Mouse (Mus musculus): ENCODE data around the gene Spib. TPM values are rescaled to one million over a fixed set of nuclear protein-coding genes. Genes with fewer than 3 reads are reported as not detected.

The Spib gene
- polyA plus RNA-seq (2014; fragmentation: Nextera tagmentation; extraction: Ambion mirVana) = 0.12 and 0.20 TPM in 2 replicates

DNA sequence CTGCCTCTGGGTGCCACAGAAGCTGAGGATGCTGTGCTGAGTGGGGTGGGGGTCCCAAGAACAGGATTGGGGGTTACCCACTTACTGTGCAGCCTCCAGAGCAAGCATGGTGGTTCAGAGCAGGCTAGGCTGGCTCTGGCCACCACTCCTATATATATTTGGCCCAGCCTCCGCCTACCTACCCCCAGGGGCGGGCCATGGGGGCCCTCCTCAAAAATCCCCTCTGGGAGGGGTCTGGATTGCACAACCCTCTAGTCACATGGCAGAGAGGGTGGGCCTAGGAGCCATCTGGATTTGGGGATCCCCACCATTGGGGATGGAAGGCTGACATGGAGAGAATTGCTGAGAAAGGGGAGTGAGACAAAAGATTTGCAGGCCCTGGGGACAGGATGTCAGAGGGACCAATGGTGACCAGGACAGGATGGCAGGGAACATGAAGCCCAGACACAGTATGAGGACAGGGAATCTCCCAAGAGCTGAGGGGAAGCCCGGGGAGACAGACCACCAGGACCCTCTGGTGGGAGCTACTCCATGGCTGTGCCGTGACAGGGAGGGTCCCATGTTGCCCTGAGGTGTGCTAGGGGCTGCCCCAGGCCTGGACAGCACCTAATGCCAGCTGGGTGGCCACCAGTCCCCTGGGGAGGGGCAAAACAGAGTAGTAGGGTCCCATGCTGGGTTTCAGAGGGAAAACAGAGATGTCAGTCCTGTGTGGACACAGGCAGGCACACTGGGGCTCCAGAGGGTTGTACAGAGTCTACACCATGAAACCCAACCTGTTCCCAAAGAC lies at the start of gene Spib:
Gene Spib (minus strand): TSS at position 126 of the 787 bp plus-strand sequence.
- no peak within 1 kb of the TSS for H3K4me2 ChIP-seq (ENCODE audit: low read length)
- H3K4me1 ChIP-seq (replicated peaks; ENCODE audit: control insufficient read depth, insufficient read depth, low read length) = 0 out of 2 replicates have a peak, but pooled peaks cover 3% of the 10 kb centered on the region
- 81% methylated on average over 4 of the region's 4 CpGs for WGBS
- H3K9ac ChIP-seq (ENCODE audit: low read length) = no peak within 1 kb of the TSS
- no peak within 1 kb of the TSS for H3K27ac ChIP-seq (ENCODE audit: low read depth)
- no peak within 1 kb of the TSS for H3K4me3 ChIP-seq (ENCODE audit: low read depth, low read length)
- no peak for DNase-seq (ENCODE audit: low spot score)
- peaks cover 44% of the 10 kb centered on the region for H3K36me3 ChIP-seq (ENCODE audit: control insufficient read depth, insufficient read depth, low read length)
- H3K9me3 ChIP-seq (ENCODE audit: control insufficient read depth, low read length) = no peaks in the 10 kb centered on the region
- no peak for ATAC-seq (replicated peaks; ENCODE audit: low FRiP score, low TSS enrichment, low read depth)
- peaks cover 3% of the 10 kb centered on the region; the same call in 1 of the 2 replicates for H3K27me3 ChIP-seq (replicated peaks; ENCODE audit: control insufficient read depth, insufficient read depth, low read length)

DNA sequence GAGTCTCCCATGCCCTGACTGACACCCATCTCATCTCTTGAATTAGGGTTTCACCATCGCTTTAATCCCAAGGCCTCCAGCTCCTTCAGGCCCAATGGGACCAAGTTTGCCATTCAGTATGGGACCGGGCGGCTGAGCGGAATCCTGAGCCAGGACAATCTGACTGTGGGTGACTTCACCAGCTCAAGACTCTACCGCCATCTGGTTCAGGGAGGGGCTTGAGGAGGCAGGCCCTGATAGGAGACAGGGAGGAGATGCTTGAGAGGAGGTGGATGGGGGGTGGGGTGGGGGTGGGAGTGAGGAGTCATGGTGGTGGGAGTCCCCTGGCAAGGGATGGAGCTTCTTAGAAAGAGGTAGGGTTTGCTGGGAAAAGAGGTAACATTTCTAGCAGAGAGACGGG lies 49.8 kb upstream of the Spib start:
- Histone ChIP-seq H3K36me3 (ENCODE audit: control insufficient read depth, insufficient read depth, low read length) (no peaks in the 10 kb centered on the region), H3K4me3 (ENCODE audit: low read depth, low read length) (no peak overlapping the region), H3K9ac (ENCODE audit: low read length) (no peak overlapping the region), H3K4me1 (replicated peaks; ENCODE audit: control insufficient read depth, insufficient read depth, low read length) (no peaks in the 10 kb centered on the region), H3K27ac (ENCODE audit: low read depth) (no peak overlapping the region), H3K9me3 (ENCODE audit: control insufficient read depth, low read length) (no peaks in the 10 kb centered on the region), H3K27me3 (replicated peaks; ENCODE audit: control insufficient read depth, insufficient read depth, low read length) (peaks cover 36% of the 10 kb centered on the region), H3K4me2 (ENCODE audit: low read length) (no peak overlapping the region)
- WGBS = 71% methylated on average over 6 of the region's 6 CpGs
- no peak for DNase-seq (ENCODE audit: low spot score)
- no peak for ATAC-seq (replicated peaks; ENCODE audit: low FRiP score, low TSS enrichment, low read depth)

DNA sequence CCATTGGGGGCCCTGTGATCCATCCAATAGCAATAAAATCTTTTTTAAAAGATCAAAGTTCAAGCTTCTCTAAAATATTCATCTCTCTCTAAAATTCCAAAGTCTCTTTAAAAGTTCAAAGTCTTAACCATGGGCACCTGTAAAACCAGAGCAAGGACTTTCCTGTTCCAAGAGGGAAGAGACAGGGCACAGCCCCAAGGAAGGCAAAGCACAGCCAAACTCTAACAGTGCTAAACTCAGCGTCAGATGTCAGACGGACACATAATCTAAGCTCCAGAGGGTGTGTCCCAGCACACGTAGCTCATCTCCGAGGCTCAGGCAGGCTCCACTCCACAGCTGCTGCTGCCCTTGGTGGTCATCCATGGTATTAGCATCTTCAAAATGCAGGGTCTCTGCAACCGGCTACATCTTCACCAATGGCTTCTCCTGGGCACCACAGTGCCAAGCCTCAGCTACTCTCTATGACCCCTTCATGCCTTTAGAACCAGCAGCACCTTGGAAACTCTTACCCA lies 44.5 kb upstream of the Spib start:
- Histone ChIP-seq H3K9me3 (ENCODE audit: control insufficient read depth, low read length) (no peaks in the 10 kb centered on the region), H3K9ac (ENCODE audit: low read length) (no peak overlapping the region), H3K27ac (ENCODE audit: low read depth) (no peak overlapping the region), H3K4me2 (ENCODE audit: low read length) (no peak overlapping the region), H3K4me1 (replicated peaks; ENCODE audit: control insufficient read depth, insufficient read depth, low read length) (no peaks in the 10 kb centered on the region), H3K27me3 (replicated peaks; ENCODE audit: control insufficient read depth, insufficient read depth, low read length) (peaks cover 9% of the 10 kb centered on the region), H3K4me3 (ENCODE audit: low read depth, low read length) (no peak overlapping the region), H3K36me3 (ENCODE audit: control insufficient read depth, insufficient read depth, low read length) (no peaks in the 10 kb centered on the region)
- ATAC-seq (replicated peaks; ENCODE audit: low FRiP score, low TSS enrichment, low read depth) (no peak), DNase-seq (ENCODE audit: low spot score) (no peak)
- 51% methylated on average over 5 of the region's 5 CpGs for WGBS

DNA sequence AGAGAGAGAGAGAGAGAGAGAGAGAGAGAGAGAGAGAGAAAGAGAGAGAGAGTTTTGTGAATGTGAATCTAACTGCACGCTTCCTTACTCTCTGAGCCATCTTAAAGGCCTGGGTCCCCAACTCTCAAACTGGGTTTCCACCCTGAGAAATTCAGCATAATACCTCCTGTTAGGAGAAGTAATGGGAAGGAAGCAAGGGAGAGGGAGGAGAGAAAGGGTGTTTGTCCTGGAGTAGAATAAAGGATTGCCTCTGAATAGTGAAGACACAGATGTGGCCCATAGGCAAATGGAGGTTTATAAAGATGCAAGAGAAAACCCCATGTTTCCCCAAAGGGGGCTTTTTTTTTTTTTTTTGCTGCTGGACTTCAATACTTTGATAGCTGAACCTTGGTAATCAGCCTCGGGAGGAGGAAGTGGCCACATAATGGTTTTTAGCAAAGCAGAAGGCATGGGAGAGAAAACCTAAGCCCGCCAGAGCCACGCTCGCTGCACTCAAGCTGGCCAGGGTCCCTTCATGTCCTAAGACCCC lies 41.1 kb upstream of the Spib start:
- no peak overlapping the region for H3K4me2 ChIP-seq (ENCODE audit: low read length)
- no peak for DNase-seq (ENCODE audit: low spot score)
- H3K27ac ChIP-seq (ENCODE audit: low read depth) = no peak overlapping the region
- no peaks in the 10 kb centered on the region for H3K27me3 ChIP-seq (replicated peaks; ENCODE audit: control insufficient read depth, insufficient read depth, low read length)
- no peak overlapping the region for H3K4me3 ChIP-seq (ENCODE audit: low read depth, low read length)
- H3K9ac ChIP-seq (ENCODE audit: low read length) = no peak overlapping the region
- H3K36me3 ChIP-seq (ENCODE audit: control insufficient read depth, insufficient read depth, low read length) = no peaks in the 10 kb centered on the region
- H3K9me3 ChIP-seq (ENCODE audit: control insufficient read depth, low read length) = no peaks in the 10 kb centered on the region
- 81% methylated on average over 5 of the region's 5 CpGs for WGBS
- no peak for ATAC-seq (replicated peaks; ENCODE audit: low FRiP score, low TSS enrichment, low read depth)
- no peaks in the 10 kb centered on the region for H3K4me1 ChIP-seq (replicated peaks; ENCODE audit: control insufficient read depth, insufficient read depth, low read length)

DNA sequence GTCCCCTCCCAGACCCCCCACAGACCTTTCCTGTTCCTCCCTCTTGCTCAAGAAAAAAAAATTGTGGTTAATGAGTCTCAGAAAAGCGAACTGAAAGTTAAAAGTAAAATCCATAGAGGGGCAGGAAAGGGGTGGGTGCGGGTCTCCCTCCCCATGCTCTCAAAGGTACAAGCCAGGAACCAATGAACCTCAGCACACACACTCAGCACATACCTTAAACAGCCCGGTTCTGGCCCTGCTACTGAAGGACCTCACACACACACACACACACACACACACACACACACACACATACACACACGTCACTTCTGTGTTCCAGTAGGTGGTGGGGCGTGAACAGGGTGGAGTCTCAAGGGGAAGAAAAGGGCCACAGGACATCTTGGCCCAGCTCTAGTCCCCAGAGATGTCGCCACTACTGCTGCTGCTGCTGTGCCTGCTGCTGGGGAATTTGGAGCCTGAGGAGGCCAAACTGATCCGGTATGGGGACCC lies 40.4 kb upstream of the Spib start, which contains the start of gene Napsa:
Gene Napsa (plus strand): TSS at position 168 of the 489 bp plus-strand sequence.
- WGBS = 45% methylated on average over 7 of the region's 7 CpGs
- Histone ChIP-seq H3K36me3 (ENCODE audit: control insufficient read depth, insufficient read depth, low read length) (no peaks in the 10 kb centered on the region), H3K9me3 (ENCODE audit: control insufficient read depth, low read length) (no peaks in the 10 kb centered on the region), H3K4me2 (ENCODE audit: low read length) (no peak within 1 kb of the TSS), H3K4me1 (replicated peaks; ENCODE audit: control insufficient read depth, insufficient read depth, low read length) (no peaks in the 10 kb centered on the region), H3K27ac (ENCODE audit: low read depth) (no peak within 1 kb of the TSS), H3K9ac (ENCODE audit: low read length) (no peak within 1 kb of the TSS), H3K4me3 (ENCODE audit: low read depth, low read length) (no peak within 1 kb of the TSS), H3K27me3 (replicated peaks; ENCODE audit: control insufficient read depth, insufficient read depth, low read length) (no peaks in the 10 kb centered on the region)
- DNase-seq (ENCODE audit: low spot score) = no peak
- no peak for ATAC-seq (replicated peaks; ENCODE audit: low FRiP score, low TSS enrichment, low read depth)

DNA sequence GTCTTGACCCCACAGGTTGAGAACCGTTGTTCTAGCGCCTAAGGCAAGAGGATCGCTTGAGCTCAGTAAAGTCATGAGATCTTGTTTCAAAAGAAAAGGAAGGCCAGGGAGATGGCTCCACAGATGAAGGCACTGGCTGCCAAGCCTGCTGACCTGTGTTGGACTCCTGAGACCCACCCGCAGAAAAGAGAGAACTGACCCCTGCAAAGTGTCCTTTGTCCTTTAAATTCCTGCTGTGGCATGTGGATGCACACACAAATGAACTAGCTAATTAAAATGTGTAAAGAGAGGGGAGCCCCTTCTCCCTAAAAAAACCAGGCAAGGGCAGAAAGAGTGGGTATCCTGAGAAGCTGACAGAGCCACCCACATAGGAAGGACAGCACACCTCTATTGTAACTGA lies 39.9 kb upstream of the Spib start:
- H3K36me3 ChIP-seq (ENCODE audit: control insufficient read depth, insufficient read depth, low read length) = no peaks in the 10 kb centered on the region
- no peak for DNase-seq (ENCODE audit: low spot score)
- H3K9ac ChIP-seq (ENCODE audit: low read length) = no peak overlapping the region
- ATAC-seq (replicated peaks; ENCODE audit: low FRiP score, low TSS enrichment, low read depth) = no peak
- no peaks in the 10 kb centered on the region for H3K4me1 ChIP-seq (replicated peaks; ENCODE audit: control insufficient read depth, insufficient read depth, low read length)
- H3K4me2 ChIP-seq (ENCODE audit: low read length) = no peak overlapping the region
- WGBS = 69% methylated on average over 4 of the region's 4 CpGs
- no peak overlapping the region for H3K27ac ChIP-seq (ENCODE audit: low read depth)
- no peaks in the 10 kb centered on the region for H3K9me3 ChIP-seq (ENCODE audit: control insufficient read depth, low read length)
- no peaks in the 10 kb centered on the region for H3K27me3 ChIP-seq (replicated peaks; ENCODE audit: control insufficient read depth, insufficient read depth, low read length)
- H3K4me3 ChIP-seq (ENCODE audit: low read depth, low read length) = no peak overlapping the region

DNA sequence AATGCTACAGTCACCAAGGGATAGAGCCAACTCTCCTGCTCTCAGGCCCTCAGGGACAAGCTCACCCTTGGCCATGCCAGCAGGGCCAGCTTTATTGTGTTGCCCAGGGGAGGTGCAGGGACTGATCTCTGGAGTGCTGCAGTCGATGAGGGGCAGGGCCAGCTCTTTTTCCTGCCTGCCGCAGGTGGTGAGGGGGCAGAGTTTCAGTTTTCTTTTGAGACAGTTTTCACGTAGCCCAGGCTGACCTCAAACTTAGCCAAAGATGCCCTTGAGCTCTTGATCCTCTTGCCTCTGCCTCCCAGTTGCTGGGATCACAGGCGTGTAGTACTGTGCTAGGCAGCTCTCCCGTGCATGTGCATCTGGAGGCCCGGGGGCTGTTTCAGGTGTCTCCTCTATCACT lies 39.1 kb upstream of the Spib start:
- H3K27ac ChIP-seq (ENCODE audit: low read depth) = no peak overlapping the region
- ATAC-seq (replicated peaks; ENCODE audit: low FRiP score, low TSS enrichment, low read depth) = no peak

DNA sequence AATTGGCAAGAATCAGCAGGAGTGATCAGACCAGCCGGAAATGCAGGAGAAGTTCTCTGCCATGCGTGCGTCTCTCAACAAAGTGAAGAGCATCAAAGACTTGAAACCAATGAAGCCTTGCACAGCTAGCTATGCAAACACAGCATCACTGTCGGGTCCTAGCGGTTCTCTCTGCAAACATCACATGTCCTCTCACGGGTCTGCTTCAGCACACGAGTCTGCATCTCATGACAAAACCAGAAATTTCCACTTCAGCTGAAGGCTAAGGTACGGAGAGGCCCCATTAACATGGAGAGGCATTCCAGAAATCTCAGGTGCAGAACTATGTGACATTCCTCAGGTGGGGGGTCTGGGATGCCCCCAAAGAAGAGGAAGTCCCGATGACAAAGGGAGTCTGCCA lies 36.9 kb upstream of the Spib start:
- DNase-seq (ENCODE audit: low spot score) (no peak), ATAC-seq (replicated peaks; ENCODE audit: low FRiP score, low TSS enrichment, low read depth) (no peak)
- H3K27me3 ChIP-seq (replicated peaks; ENCODE audit: control insufficient read depth, insufficient read depth, low read length) = no peaks in the 10 kb centered on the region
- H3K36me3 ChIP-seq (ENCODE audit: control insufficient read depth, insufficient read depth, low read length) = no peaks in the 10 kb centered on the region
- WGBS = 61% methylated on average over 9 of the region's 9 CpGs
- no peaks in the 10 kb centered on the region for H3K9me3 ChIP-seq (ENCODE audit: control insufficient read depth, low read length)
- H3K4me2 ChIP-seq (ENCODE audit: low read length) = no peak overlapping the region
- H3K27ac ChIP-seq (ENCODE audit: low read depth) = no peak overlapping the region
- no peaks in the 10 kb centered on the region for H3K4me1 ChIP-seq (replicated peaks; ENCODE audit: control insufficient read depth, insufficient read depth, low read length)
- no peak overlapping the region for H3K4me3 ChIP-seq (ENCODE audit: low read depth, low read length)
- H3K9ac ChIP-seq (ENCODE audit: low read length) = no peak overlapping the region

More for the DNA sequence above, 39.1 kb upstream of the Spib start:
- WGBS = 83% methylated on average over 6 of the region's 6 CpGs
- Histone ChIP-seq H3K9ac (ENCODE audit: low read length) (no peak overlapping the region), H3K27me3 (replicated peaks; ENCODE audit: control insufficient read depth, insufficient read depth, low read length) (no peaks in the 10 kb centered on the region), H3K4me2 (ENCODE audit: low read length) (no peak overlapping the region), H3K9me3 (ENCODE audit: control insufficient read depth, low read length) (no peaks in the 10 kb centered on the region), H3K4me1 (replicated peaks; ENCODE audit: control insufficient read depth, insufficient read depth, low read length) (no peaks in the 10 kb centered on the region), H3K4me3 (ENCODE audit: low read depth, low read length) (no peak overlapping the region), H3K36me3 (ENCODE audit: control insufficient read depth, insufficient read depth, low read length) (no peaks in the 10 kb centered on the region)
- DNase-seq (ENCODE audit: low spot score) = no peak

Data from intestine, embryonic 14.5 days (tissue).